Mouse (Mus musculus) thymus, postnatal 14 days (tissue): ENCODE data around the gene Htr5a.

Experiments
- DNase-seq: peaks from one replicate; pipeline ENCODE4 v3.0.0; 2021

Gene Htr5a

GRCm38 (mm10) chr5:27841701-27842295 lies at the start of gene Htr5a:
Htr5a (plus strand) TSS chr5:27842149.
- DNase-seq, result no peak

- no peak for DNase-seq
These were observed 49.8 kb upstream of the Htr5a start for GRCm38 (mm10) chr5:27792173-27792470.

GRCm38 (mm10) chr5:27792531-27793205 lies 49.3 kb upstream of the Htr5a start:
- no peak for DNase-seq

GRCm38 (mm10) chr5:27793923-27794322 lies 48.0 kb upstream of the Htr5a start:
- DNase-seq, result peak; percentile 86

- DNase-seq, result no peak
These were observed 27.7 kb upstream of the Htr5a start for GRCm38 (mm10) chr5:27814282-27814681.

GRCm38 (mm10) chr5:27818840-27819672 lies 22.9 kb upstream of the Htr5a start:
- no peak for DNase-seq

- DNase-seq, result no peak
These were observed 20.8 kb upstream of the Htr5a start for GRCm38 (mm10) chr5:27821161-27821560.

GRCm38 (mm10) chr5:27827971-27828370 lies 14.0 kb upstream of the Htr5a start:
- no peak for DNase-seq

GRCm38 (mm10) chr5:27835096-27835495 lies 6.9 kb upstream of the Htr5a start:
- no peak for DNase-seq

- DNase-seq, result no peak
These were observed 3.9 kb upstream of the Htr5a start for GRCm38 (mm10) chr5:27838061-27838460.

- no peak for DNase-seq
These were observed 847 bp downstream of the Htr5a start for GRCm38 (mm10) chr5:27842671-27843320.

- DNase-seq, result no peak
These were observed 5.0 kb downstream of the Htr5a start for GRCm38 (mm10) chr5:27846979-27847378.

GRCm38 (mm10) chr5:27854290-27854689 lies 12.3 kb downstream of the Htr5a start:
- DNase-seq, result peak; percentile 14

- DNase-seq, result no peak
These were observed 13.8 kb downstream of the Htr5a start for GRCm38 (mm10) chr5:27855726-27856125.

- no peak for DNase-seq
These were observed 31.5 kb downstream of the Htr5a start for GRCm38 (mm10) chr5:27873240-27874082.

- DNase-seq, result no peak
These were observed 32.3 kb downstream of the Htr5a start for GRCm38 (mm10) chr5:27874211-27874610.

- DNase-seq, result no peak
These were observed 33.6 kb downstream of the Htr5a start for GRCm38 (mm10) chr5:27875341-27876105.

GRCm38 (mm10) chr5:27878356-27878755 lies 36.4 kb downstream of the Htr5a start:
- DNase-seq, result no peak

- no peak for DNase-seq
These were observed 37.8 kb downstream of the Htr5a start for GRCm38 (mm10) chr5:27879726-27880125.

- DNase-seq, result no peak
These were observed 38.5 kb downstream of the Htr5a start for GRCm38 (mm10) chr5:27880329-27881036.

GRCm38 (mm10) chr5:27881261-27881660 lies 39.3 kb downstream of the Htr5a start:
- DNase-seq, result no peak
